Mouse (Mus musculus) forebrain, embryonic 14.5 days (tissue): ENCODE measurements at regions not wholly inside any gene's neighbourhood (a gene's known extent, or its start where the extent isn't known, plus 50 kb on each side); places are given as distances from the start of the nearest gene placed in this dataset.

Source experiments
- ATAC-seq: fragments of 200-750 bp; cut with Nextera tagmentation; 2 replicates; pipeline ENCODE4 v1.8.0; 2017; ENCODE audit warnings: mild to moderate bottlenecking, moderate library complexity
- DNase-seq: peaks from one replicate; pipeline ENCODE4 v3.0.0-alpha.2; 2015; ENCODE audit warnings: low spot score
- H3K27ac ChIP-seq: fragments of 300-500 bp; sonication (generic); 2 replicates; pipeline ENCODE4 v1.5.1; 2014; ENCODE audit warnings: low read depth, mild to moderate bottlenecking, control low read depth, low read length, moderate library complexity
- H3K27me3 ChIP-seq: fragments of 300-500 bp; sonication (generic); replicated peaks from 2 replicates; pipeline ENCODE4 v1.6.1; 2014; ENCODE audit warnings: low read length, control low read depth, mixed read lengths; ENCODE audit not compliant: control insufficient read depth, insufficient read depth
- H3K36me3 ChIP-seq: fragments of 300-500 bp; sonication (generic); 2 replicates; pipeline ENCODE4 v1.6.1; 2014; ENCODE audit warnings: low read length, control low read depth; ENCODE audit not compliant: control insufficient read depth, insufficient read depth
- H3K4me1 ChIP-seq: fragments of 300-500 bp; sonication (generic); 2 replicates; pipeline ENCODE4 v1.6.1; 2014; ENCODE audit warnings: antibody characterized with exemption, low read length, control low read depth; ENCODE audit not compliant: control insufficient read depth, insufficient read depth
- H3K4me2 ChIP-seq: fragments of 300-500 bp; sonication (generic); 2 replicates; pipeline ENCODE4 v1.6.1; 2014; ENCODE audit warnings: mild to moderate bottlenecking, control low read depth, low read length
- H3K4me3 ChIP-seq: fragments of 300-500 bp; sonication (generic); 2 replicates; pipeline ENCODE4 v1.5.1; 2014; ENCODE audit warnings: low read depth, low read length, control low read depth
- H3K9ac ChIP-seq: fragments of 300-500 bp; sonication (generic); 2 replicates; pipeline ENCODE4 v1.6.1; 2014; ENCODE audit warnings: mild to moderate bottlenecking, low read length, control low read depth, moderate library complexity
- H3K9me3 ChIP-seq: fragments of 300-500 bp; sonication (generic); replicated peaks from 2 replicates; pipeline ENCODE4 v1.6.1; 2016; ENCODE audit warnings: low read length, control low read depth, mixed read lengths; ENCODE audit not compliant: control insufficient read depth
- WGBS: fragments of 180-500 bp; shearing (Covaris S2); extraction: QIAGEN DNeasy Blood & Tissue Kit; methylation state at CpG from one replicate; pipeline ENCODE4 v1.1.7; 2014; 5-methylcytosine and 5-hydroxymethylcytosine counted together

GRCm38 (mm10) chr2:43478494-43478893 is 76.6 kb upstream of the Kynu start:
- no peaks in the 10 kb centered on the region for H3K4me1 ChIP-seq
- H3K9me3 ChIP-seq, result no peaks in the 10 kb centered on the region
- DNase-seq, result no peak
- H3K36me3 ChIP-seq, result no peaks in the 10 kb centered on the region
- H3K27me3 ChIP-seq, result no peaks in the 10 kb centered on the region
- H3K4me3 ChIP-seq, result no peak overlapping the region
- ATAC-seq, result no peak
- H3K27ac ChIP-seq, result no peak overlapping the region
- no peak overlapping the region for H3K4me2 ChIP-seq
- H3K9ac ChIP-seq, result no peak overlapping the region

GRCm38 (mm10) chr2:43479871-43480270 is 75.3 kb upstream of the Kynu start:
- H3K27me3 ChIP-seq, result no peaks in the 10 kb centered on the region
- H3K4me3 ChIP-seq, result no peak overlapping the region
- H3K4me2 ChIP-seq, result no peak overlapping the region
- H3K4me1 ChIP-seq, result no peaks in the 10 kb centered on the region
- 38% methylated on average over 1 of the region's 1 CpGs for WGBS
- H3K36me3 ChIP-seq, result no peaks in the 10 kb centered on the region
- H3K27ac ChIP-seq, result no peak overlapping the region
- DNase-seq (no peak), ATAC-seq (no peak)
- H3K9ac ChIP-seq, result no peak overlapping the region
- H3K9me3 ChIP-seq, result no peaks in the 10 kb centered on the region
